Mouse (Mus musculus): Measurements from ENCODE around the gene Ltbp1. TPM values are rescaled to one million over a fixed set of nuclear protein-coding genes. Genes with fewer than 3 reads are reported as not detected.

The Ltbp1 gene
- polyA plus RNA-seq, 1 experiment from 2014 or later: 48.0 TPM

DNA sequence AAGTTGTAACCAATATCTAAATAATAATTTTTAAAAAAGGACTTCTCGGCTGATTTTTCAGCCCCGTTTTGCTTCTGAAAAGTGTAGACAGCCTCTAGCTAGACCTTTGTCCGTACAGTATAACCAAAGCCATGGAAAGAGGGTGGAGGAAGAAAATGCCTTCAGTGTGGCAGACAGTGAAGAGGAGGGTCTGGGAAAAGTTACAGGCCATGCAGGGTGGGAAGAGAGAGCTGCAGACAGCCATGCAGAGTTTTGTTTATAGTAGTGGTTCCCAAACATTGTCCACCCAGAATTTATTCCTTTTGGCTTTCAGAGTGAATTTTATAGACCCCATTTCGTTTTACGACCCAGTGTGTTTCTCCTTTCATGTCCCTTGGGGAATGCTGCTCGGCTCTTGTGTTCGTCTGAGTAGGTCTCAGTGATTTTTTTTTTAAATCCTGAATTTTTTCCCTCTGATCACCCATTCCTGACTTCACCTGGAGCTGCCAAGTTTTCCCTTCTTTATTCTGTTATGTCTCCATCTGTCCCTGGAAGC lies 202.9 kb downstream of the Ltbp1 start:
- 82% methylated on average over 7 of the region's 7 CpGs for WGBS

DNA sequence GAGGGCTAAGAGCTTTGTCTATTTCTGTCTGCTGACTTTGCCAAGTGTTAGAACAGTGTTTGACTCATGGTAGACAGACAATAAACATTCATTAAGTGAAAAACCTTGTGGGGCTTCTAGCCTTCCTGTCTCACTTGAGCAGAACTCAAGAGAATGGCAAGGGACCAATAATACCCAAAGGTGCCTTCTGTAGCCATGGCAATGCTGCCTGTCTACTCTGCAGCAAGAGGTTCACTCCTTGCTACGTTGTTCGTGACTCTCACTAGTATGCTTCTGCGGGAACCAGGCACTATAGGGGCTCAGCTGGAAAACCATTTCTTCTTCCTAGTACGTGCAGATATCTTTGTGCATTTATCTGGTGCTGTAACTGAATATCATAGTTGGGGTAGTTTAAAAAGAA lies 205.2 kb downstream of the Ltbp1 start:
- 0 out of 2 replicates have a peak, but pooled peaks cover 3% of the 10 kb centered on the region for H3K4me1 ChIP-seq
- no peak overlapping the region for H3K4me2 ChIP-seq (replicated peaks)
- H3K27me3 ChIP-seq: no peaks in the 10 kb centered on the region
- 0 out of 2 replicates have a peak, but pooled peaks cover 4% of the 10 kb centered on the region for H3K36me3 ChIP-seq
- H3K27ac ChIP-seq (replicated peaks): no peak overlapping the region
- WGBS: 85% methylated on average over 4 of the region's 4 CpGs
- H3K9ac ChIP-seq: no peak overlapping the region
- H3K4me3 ChIP-seq (replicated peaks): no peak overlapping the region
- no peaks in the 10 kb centered on the region for H3K9me3 ChIP-seq (replicated peaks)
- ATAC-seq (ENCODE audit: insufficient number of reproducible peaks, low FRiP score, low TSS enrichment, low read depth): no peak

More for the DNA sequence above, 202.9 kb downstream of the Ltbp1 start:
- H3K27ac ChIP-seq (replicated peaks): no peak overlapping the region
- no peaks in the 10 kb centered on the region for H3K9me3 ChIP-seq (replicated peaks)
- H3K27me3 ChIP-seq: no peaks in the 10 kb centered on the region
- 0 out of 2 replicates have a peak, but pooled peaks cover 4% of the 10 kb centered on the region for H3K36me3 ChIP-seq
- ATAC-seq (ENCODE audit: insufficient number of reproducible peaks, low FRiP score, low TSS enrichment, low read depth): no peak
- 0 out of 2 replicates have a peak, but pooled peaks cover 3% of the 10 kb centered on the region for H3K4me1 ChIP-seq
- no peak overlapping the region for H3K4me2 ChIP-seq (replicated peaks)
- no peak overlapping the region for H3K4me3 ChIP-seq (replicated peaks)
- no peak overlapping the region for H3K9ac ChIP-seq

DNA sequence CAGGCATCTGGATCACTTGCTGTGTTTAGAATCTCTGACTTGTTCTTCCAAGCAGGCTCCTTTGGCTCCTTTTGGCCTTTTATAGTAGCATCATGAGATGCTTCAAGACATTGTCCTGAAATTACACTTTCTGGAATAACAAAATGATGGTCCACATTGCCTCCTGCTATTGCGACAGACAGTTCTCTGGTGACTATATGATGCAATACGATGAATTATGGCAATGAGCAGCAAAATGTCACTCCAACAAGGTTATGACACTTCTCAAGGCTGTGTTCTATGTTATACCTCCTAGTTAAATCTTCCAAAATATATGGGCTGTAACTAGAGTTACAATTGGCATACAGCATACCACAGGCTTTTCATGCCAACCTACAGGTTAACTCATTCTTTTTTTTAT lies 211.0 kb downstream of the Ltbp1 start:
- WGBS: 95% methylated on average over 2 of the region's 2 CpGs
- ATAC-seq (ENCODE audit: insufficient number of reproducible peaks, low FRiP score, low TSS enrichment, low read depth): no peak
- H3K9me3 ChIP-seq (replicated peaks): no peaks in the 10 kb centered on the region

DNA sequence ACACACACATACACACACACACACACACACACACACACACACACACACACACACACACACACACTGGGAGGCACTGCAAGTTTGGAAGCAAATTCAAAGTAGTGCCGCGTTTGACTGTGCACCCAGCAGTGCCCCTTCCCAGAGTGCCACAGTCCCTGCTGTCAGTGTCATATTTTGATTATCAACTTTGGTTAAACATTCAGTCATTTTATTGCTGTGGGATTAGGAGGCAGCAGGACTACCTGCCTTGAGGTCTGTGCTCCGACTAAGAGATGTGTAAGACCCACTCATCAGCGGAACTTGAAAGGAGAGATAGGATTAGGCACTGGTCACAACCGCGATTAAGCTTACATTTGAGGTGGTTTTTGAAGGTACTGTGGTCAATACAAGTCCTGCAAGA lies 213.3 kb downstream of the Ltbp1 start:
- Histone ChIP-seq H3K9me3 (replicated peaks) (no peaks in the 10 kb centered on the region), H3K36me3 (no peaks in the 10 kb centered on the region), H3K4me3 (replicated peaks) (no peak overlapping the region), H3K4me1 (no peaks in the 10 kb centered on the region), H3K9ac (no peak overlapping the region), H3K27me3 (no peaks in the 10 kb centered on the region), H3K27ac (replicated peaks) (no peak overlapping the region), H3K4me2 (replicated peaks) (no peak overlapping the region)
- no peak for ATAC-seq (ENCODE audit: insufficient number of reproducible peaks, low FRiP score, low TSS enrichment, low read depth)
- 87% methylated on average over 6 of the region's 6 CpGs for WGBS

More for the DNA sequence above, 211.0 kb downstream of the Ltbp1 start:
- no peak overlapping the region for H3K27ac ChIP-seq (replicated peaks)
- H3K36me3 ChIP-seq: no peaks in the 10 kb centered on the region
- no peak overlapping the region for H3K4me2 ChIP-seq (replicated peaks)
- no peak overlapping the region for H3K9ac ChIP-seq
- no peaks in the 10 kb centered on the region for H3K27me3 ChIP-seq
- H3K4me3 ChIP-seq (replicated peaks): no peak overlapping the region
- no peaks in the 10 kb centered on the region for H3K4me1 ChIP-seq

DNA sequence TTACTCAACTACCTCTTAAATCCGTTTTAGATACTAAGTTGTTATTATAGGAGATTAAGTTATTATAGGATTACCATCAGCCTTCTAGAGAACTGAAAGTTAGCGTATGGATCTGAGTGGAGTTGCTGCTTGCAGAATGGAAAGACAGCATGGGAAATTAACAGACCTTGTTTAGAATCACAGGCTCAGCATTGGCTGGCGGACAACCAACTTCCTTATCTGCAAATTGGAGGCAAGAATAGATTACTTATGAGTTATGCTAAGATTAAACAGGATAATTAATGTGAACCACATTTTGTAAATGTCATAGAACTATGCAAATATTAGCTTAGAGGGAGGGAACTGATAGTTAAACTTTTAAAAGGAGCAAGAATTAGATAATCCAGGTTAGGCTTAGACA lies 223.0 kb downstream of the Ltbp1 start:
- H3K36me3 ChIP-seq: 0 out of 2 replicates have a peak, but pooled peaks cover 4% of the 10 kb centered on the region
- 56% methylated on average over 3 of the region's 3 CpGs for WGBS
- no peak overlapping the region for H3K27ac ChIP-seq (replicated peaks)
- ATAC-seq (ENCODE audit: insufficient number of reproducible peaks, low FRiP score, low TSS enrichment, low read depth): no peak
- H3K4me2 ChIP-seq (replicated peaks): no peak overlapping the region
- no peaks in the 10 kb centered on the region for H3K27me3 ChIP-seq
- H3K4me1 ChIP-seq: no peaks in the 10 kb centered on the region
- no peak overlapping the region for H3K9ac ChIP-seq
- H3K9me3 ChIP-seq (replicated peaks): no peaks in the 10 kb centered on the region
- H3K4me3 ChIP-seq (replicated peaks): no peak overlapping the region

DNA sequence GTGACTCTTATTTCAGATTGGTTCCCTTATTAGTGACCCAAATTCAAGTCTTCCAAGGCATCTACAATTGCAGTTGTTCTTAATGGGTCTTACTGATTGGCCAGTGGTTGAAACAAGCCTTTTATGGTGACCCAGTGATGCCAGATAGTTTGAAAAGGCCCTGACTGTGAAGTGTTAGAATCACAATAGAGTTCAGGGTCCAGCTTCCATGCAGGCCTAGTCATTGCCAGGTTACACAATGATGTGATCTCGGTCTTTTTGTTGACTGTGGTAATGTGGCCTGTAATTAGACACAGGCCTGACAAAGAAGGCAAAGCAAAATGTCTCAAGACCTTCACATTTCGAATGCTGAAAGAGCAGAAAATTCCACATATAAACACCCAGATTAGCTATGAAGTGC lies 227.8 kb downstream of the Ltbp1 start:
- Histone ChIP-seq H3K4me1 (peaks cover 11% of the 10 kb centered on the region), H3K4me2 (replicated peaks) (no peak overlapping the region), H3K36me3 (no peaks in the 10 kb centered on the region), H3K9ac (no peak overlapping the region), H3K9me3 (replicated peaks) (no peaks in the 10 kb centered on the region), H3K4me3 (replicated peaks) (no peak overlapping the region), H3K27ac (replicated peaks) (no peak overlapping the region), H3K27me3 (no peaks in the 10 kb centered on the region)
- WGBS: 54% methylated on average over 2 of the region's 2 CpGs
- no peak for ATAC-seq (ENCODE audit: insufficient number of reproducible peaks, low FRiP score, low TSS enrichment, low read depth)

DNA sequence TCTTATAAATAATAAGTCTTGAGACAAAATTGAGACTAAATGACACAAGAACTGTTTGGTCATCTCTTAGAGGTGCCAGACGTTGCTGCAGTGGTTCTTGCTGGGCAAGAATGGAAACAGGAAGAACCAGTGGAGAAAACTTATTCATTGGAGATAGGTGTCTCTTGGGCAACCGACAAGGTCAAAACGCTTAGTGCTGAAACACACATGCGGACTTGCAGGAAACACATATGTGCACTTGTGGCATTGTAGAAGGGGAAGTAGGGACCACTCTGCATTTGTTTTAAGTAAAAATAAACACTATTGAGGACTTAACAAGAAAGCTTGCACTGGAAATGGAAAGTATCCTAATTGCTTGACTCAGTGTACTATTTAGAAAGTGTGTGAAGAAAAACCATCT lies 228.6 kb downstream of the Ltbp1 start:
- Histone ChIP-seq H3K4me2 (replicated peaks) (no peak overlapping the region), H3K9me3 (replicated peaks) (no peaks in the 10 kb centered on the region), H3K27me3 (no peaks in the 10 kb centered on the region), H3K27ac (replicated peaks) (no peak overlapping the region), H3K4me3 (replicated peaks) (no peak overlapping the region), H3K36me3 (no peaks in the 10 kb centered on the region), H3K9ac (no peak overlapping the region), H3K4me1 (peaks cover 11% of the 10 kb centered on the region)
- WGBS: 85% methylated on average over 4 of the region's 4 CpGs
- ATAC-seq (ENCODE audit: insufficient number of reproducible peaks, low FRiP score, low TSS enrichment, low read depth): no peak

DNA sequence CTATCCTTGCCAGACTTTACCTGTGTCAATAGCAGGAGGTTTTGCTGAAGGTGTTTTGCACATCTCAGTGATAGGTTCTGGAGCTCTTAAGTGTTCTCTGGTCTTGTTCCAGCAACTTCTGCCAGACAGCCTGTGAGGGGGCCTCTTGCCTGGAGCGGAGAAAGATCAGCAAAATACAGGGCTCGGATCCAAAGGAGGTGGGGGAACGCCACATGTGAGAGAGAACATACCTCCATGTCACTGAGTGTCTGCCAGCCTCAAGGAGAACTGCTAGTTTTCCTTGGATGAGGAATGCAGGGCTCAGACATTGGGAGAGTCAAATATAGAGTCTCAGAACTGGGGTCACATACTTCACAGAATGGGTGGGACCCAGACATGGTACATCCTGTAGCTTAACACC lies 230.4 kb downstream of the Ltbp1 start:
- Histone ChIP-seq H3K4me1 (peaks cover 11% of the 10 kb centered on the region), H3K4me3 (replicated peaks) (no peak overlapping the region), H3K36me3 (no peaks in the 10 kb centered on the region), H3K27me3 (no peaks in the 10 kb centered on the region), H3K4me2 (replicated peaks) (no peak overlapping the region), H3K9me3 (replicated peaks) (no peaks in the 10 kb centered on the region), H3K9ac (no peak overlapping the region), H3K27ac (replicated peaks) (peak overlapping the region; percentile 19; the same call in 1 of the 2 replicates)
- ATAC-seq (ENCODE audit: insufficient number of reproducible peaks, low FRiP score, low TSS enrichment, low read depth): peak; percentile 51; the same call in 1 of the 2 replicates
- 28% methylated on average over 3 of the region's 3 CpGs for WGBS

DNA sequence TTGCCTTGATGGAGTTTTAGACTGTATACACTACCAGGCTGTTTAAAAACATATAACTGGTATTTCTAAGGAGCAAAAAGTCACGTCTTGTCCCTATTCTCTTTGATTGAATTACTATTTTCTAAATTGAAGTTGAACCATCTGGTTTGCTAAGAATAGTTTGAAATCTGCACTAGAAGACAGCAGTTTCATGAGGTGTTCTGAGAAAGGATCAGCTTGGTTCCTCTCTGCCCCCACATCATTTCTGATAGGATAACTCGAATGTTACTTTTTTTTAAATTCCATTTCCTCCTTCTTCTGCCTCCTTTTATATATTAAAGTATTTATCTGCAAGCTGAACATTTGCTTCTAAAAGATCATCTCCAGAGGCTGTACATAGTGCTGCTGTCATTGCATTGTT lies 231.2 kb downstream of the Ltbp1 start:
- no peaks in the 10 kb centered on the region for H3K36me3 ChIP-seq
- ATAC-seq (ENCODE audit: insufficient number of reproducible peaks, low FRiP score, low TSS enrichment, low read depth): no peak
- 71% methylated on average over 2 of the region's 2 CpGs for WGBS
- no peak overlapping the region for H3K4me2 ChIP-seq (replicated peaks)
- H3K27ac ChIP-seq (replicated peaks): no peak overlapping the region
- H3K27me3 ChIP-seq: no peaks in the 10 kb centered on the region
- H3K9ac ChIP-seq: no peak overlapping the region
- H3K4me3 ChIP-seq (replicated peaks): no peak overlapping the region
- H3K4me1 ChIP-seq: peaks cover 11% of the 10 kb centered on the region
- H3K9me3 ChIP-seq (replicated peaks): no peaks in the 10 kb centered on the region

DNA sequence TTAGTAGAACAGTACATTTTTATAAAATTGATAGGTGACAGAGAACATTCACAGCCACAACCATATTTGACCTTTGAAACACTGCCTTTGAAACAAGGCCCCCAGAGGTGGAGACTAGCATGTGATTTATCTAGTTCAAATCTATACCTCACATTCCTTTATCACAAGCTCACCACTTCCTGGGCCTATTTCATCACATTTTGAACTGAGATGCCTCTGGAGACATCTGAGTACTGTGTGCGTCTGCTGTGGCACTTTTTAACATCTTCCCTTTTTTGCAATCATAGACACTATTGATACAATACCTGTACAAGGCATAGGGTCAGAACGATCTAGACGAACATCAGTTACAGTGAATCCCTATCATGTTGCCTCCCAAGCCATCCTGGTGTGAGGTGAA lies 232.1 kb downstream of the Ltbp1 start:
- 85% methylated on average over 3 of the region's 3 CpGs for WGBS
- Histone ChIP-seq H3K4me2 (replicated peaks) (no peak overlapping the region), H3K36me3 (no peaks in the 10 kb centered on the region), H3K9ac (no peak overlapping the region), H3K4me3 (replicated peaks) (no peak overlapping the region), H3K27ac (replicated peaks) (no peak overlapping the region), H3K4me1 (peaks cover 11% of the 10 kb centered on the region), H3K9me3 (replicated peaks) (no peaks in the 10 kb centered on the region), H3K27me3 (no peaks in the 10 kb centered on the region)
- no peak for ATAC-seq (ENCODE audit: insufficient number of reproducible peaks, low FRiP score, low TSS enrichment, low read depth)

DNA sequence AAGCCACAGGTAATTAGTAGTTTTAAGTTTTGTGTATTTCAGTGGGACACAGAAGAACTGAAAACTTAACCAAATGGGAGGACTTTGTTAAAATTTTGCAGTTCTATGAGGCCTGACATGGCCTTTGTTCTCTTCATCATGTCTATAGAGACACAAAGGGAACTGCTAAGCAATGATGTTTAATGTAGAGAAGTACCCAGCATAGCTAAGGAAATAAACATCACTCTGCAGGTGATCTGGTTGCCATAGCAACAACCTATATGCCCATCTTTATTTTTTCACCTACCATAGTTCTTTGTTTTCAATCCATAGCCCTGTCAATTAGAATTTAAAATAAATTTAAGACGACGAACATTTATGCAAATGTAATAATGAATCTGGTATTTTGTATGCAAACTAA lies 233.3 kb downstream of the Ltbp1 start:
- Histone ChIP-seq H3K9ac (no peak overlapping the region), H3K27me3 (no peaks in the 10 kb centered on the region), H3K4me2 (replicated peaks) (no peak overlapping the region), H3K27ac (replicated peaks) (no peak overlapping the region), H3K9me3 (replicated peaks) (no peaks in the 10 kb centered on the region), H3K36me3 (no peaks in the 10 kb centered on the region), H3K4me1 (peaks cover 11% of the 10 kb centered on the region), H3K4me3 (replicated peaks) (no peak overlapping the region)
- WGBS: 87% methylated on average over 2 of the region's 2 CpGs
- ATAC-seq (ENCODE audit: insufficient number of reproducible peaks, low FRiP score, low TSS enrichment, low read depth): no peak

DNA sequence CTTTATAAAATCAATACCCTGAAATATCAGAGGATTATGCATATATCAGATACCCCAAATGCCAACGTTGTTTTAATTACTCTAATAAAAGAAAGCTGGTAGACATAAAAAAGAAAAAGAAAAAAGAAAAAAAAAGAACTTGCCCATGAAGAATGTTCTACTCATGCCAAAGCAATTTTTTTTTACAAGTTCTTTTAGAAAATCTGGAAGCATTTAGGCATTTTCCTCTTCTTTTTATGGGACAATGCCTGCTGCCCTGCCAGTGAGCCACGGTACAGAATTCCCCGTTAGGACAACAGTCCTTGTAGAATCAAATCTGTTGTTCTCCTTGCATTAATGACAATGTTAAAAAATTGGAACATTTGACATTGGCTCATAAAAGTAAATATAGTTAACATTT lies 234.2 kb downstream of the Ltbp1 start:
- Histone ChIP-seq H3K9me3 (replicated peaks) (no peaks in the 10 kb centered on the region), H3K4me3 (replicated peaks) (no peak overlapping the region), H3K9ac (no peak overlapping the region), H3K4me2 (replicated peaks) (no peak overlapping the region), H3K4me1 (peaks cover 11% of the 10 kb centered on the region), H3K27me3 (no peaks in the 10 kb centered on the region), H3K36me3 (no peaks in the 10 kb centered on the region), H3K27ac (replicated peaks) (peak overlapping the region; percentile 13; the same call in 1 of the 2 replicates)
- 39% methylated on average over 3 of the region's 3 CpGs for WGBS
- ATAC-seq (ENCODE audit: insufficient number of reproducible peaks, low FRiP score, low TSS enrichment, low read depth): no peak

Measured in embryonic facial prominence, embryonic 15.5 days (tissue).